Mouse (Mus musculus): ENCODE measurements around the gene Glyctk.

- TF ChIP-seq CTCF (conservative IDR thresholded peaks at IDR 0.05; ENCODE audit: insufficient read depth, insufficient read length, low read depth, low read length) = no peak
- no peak for TF ChIP-seq POLR2A (IDR thresholded peaks at IDR 0.05; ENCODE audit: low read depth, low read length)
Observed at GRCm38 (mm10) chr9:106197732-106198131, 39.8 kb upstream of the Glyctk start.

All from kidney, adult 2 months (tissue).